In genomic region chr3:108209001-108209400, GRCm38 (mm10) we compare ENCODE assay signal across 7 mouse cellular contexts. TPM values are rescaled to one million over a fixed set of nuclear protein-coding genes. Genes with fewer than 3 reads are reported as not detected.
DNase-seq lines count a peak whose midpoint lies in the region; ATAC-seq and TF ChIP-seq lines count a peak whose summit lies in the region.

No protein-coding gene starts in this region.

- H3K4me1 ChIP-seq in forebrain, embryonic 13.5 days: peaks cover 47% of the 10 kb centered on the region
- peaks cover 18% of the 10 kb centered on the region for H3K4me1 ChIP-seq in limb, embryonic 12.5 days (replicated peaks)
- H3K4me1 ChIP-seq in stomach, embryonic 14.5 days (ENCODE audit: control insufficient read depth, insufficient read depth, low read length): peaks cover 16% of the 10 kb centered on the region
- peaks cover 6% of the 10 kb centered on the region; the same call in 1 of the 2 replicates for H3K4me1 ChIP-seq in kidney, adult 2 months (ENCODE audit: control insufficient read depth, insufficient read depth, low read length)

- 42% methylated on average over 3 of the region's 3 CpGs for WGBS in forebrain, embryonic 13.5 days
- 76% methylated on average over 3 of the region's 3 CpGs for WGBS in limb, embryonic 12.5 days
- 63% methylated on average over 3 of the region's 3 CpGs for WGBS in stomach, embryonic 14.5 days
- WGBS in kidney, adult 2 months: 75% methylated on average over 3 of the region's 3 CpGs

- H3K9ac ChIP-seq in forebrain, embryonic 13.5 days: peak overlapping the region; percentile 86
- H3K9ac ChIP-seq in limb, embryonic 12.5 days (replicated peaks): peak overlapping the region; percentile 82
- H3K9ac ChIP-seq in stomach, embryonic 14.5 days (replicated peaks; ENCODE audit: low read depth, low read length): no peak overlapping the region; the same call in 1 of the 2 replicates

- peak; percentile 18 for DNase-seq in left cerebral cortex, postnatal 4 days
- DNase-seq in left cerebral cortex, postnatal 14 days (ENCODE audit: low spot score in 2 of 2): no peak
- DNase-seq in adipocyte (ENCODE audit: low spot score): no peak
- no peak for DNase-seq in kidney, adult 2 months

- no peaks in the 10 kb centered on the region; the same call in 1 of the 2 replicates for H3K27me3 ChIP-seq in forebrain, embryonic 13.5 days
- 0 out of 2 replicates have a peak, but pooled peaks cover under 1% of the 10 kb centered on the region for H3K27me3 ChIP-seq in limb, embryonic 12.5 days
- no peaks in the 10 kb centered on the region for H3K27me3 ChIP-seq in stomach, embryonic 14.5 days (ENCODE audit: control insufficient read depth, insufficient read depth, low read length)
- no peaks in the 10 kb centered on the region for H3K27me3 ChIP-seq in kidney, adult 2 months (replicated peaks; ENCODE audit: control insufficient read depth, insufficient read depth, low read length)

- ATAC-seq in forebrain, embryonic 13.5 days: no peak
- no peak for ATAC-seq in limb, embryonic 12.5 days (ENCODE audit: insufficient number of reproducible peaks, insufficient read depth, low FRiP score, low TSS enrichment, low read depth)
- ATAC-seq in stomach, embryonic 14.5 days (ENCODE audit: insufficient number of reproducible peaks, insufficient read depth, low FRiP score, low read depth): no peak

- H3K9me3 ChIP-seq in forebrain, embryonic 13.5 days (replicated peaks): no peaks in the 10 kb centered on the region
- H3K9me3 ChIP-seq in limb, embryonic 12.5 days: no peaks in the 10 kb centered on the region
- no peaks in the 10 kb centered on the region for H3K9me3 ChIP-seq in stomach, embryonic 14.5 days (ENCODE audit: control insufficient read depth, low read depth, low read length)

- TF ChIP-seq POLR2A in kidney, adult 2 months (IDR thresholded peaks at IDR 0.05; ENCODE audit: low read depth, low read length): no peak

- intact Hi-C loops in left cerebral cortex, postnatal 4 days (cut with DNase I): no loop called here
- intact Hi-C loops in left cerebral cortex, postnatal 14 days (cut with DNase I): no loop called here

- H3K27ac ChIP-seq in forebrain, embryonic 13.5 days: peak overlapping the region; percentile 97
- no peak overlapping the region; the same call in 1 of the 2 replicates for H3K27ac ChIP-seq in limb, embryonic 12.5 days
- H3K27ac ChIP-seq in stomach, embryonic 14.5 days (ENCODE audit: low read length): no peak overlapping the region
- no peak overlapping the region for H3K27ac ChIP-seq in kidney, adult 2 months (ENCODE audit: insufficient read depth, low read depth, low read length)

- peaks cover 43% of the 10 kb centered on the region for H3K36me3 ChIP-seq in forebrain, embryonic 13.5 days (ENCODE audit: poor library complexity, severe bottlenecking)
- peaks cover 44% of the 10 kb centered on the region for H3K36me3 ChIP-seq in limb, embryonic 12.5 days
- peaks cover 14% of the 10 kb centered on the region for H3K36me3 ChIP-seq in stomach, embryonic 14.5 days (ENCODE audit: control insufficient read depth, insufficient read depth, low read length)
- no peaks in the 10 kb centered on the region for H3K36me3 ChIP-seq in kidney, adult 2 months (ENCODE audit: control insufficient read depth, insufficient read depth, low read length)

- H3K4me3 ChIP-seq in forebrain, embryonic 13.5 days: peak overlapping the region; percentile 63
- peak overlapping the region; percentile 61 for H3K4me3 ChIP-seq in limb, embryonic 12.5 days (replicated peaks)
- H3K4me3 ChIP-seq in stomach, embryonic 14.5 days (ENCODE audit: low read depth, low read length): peak overlapping the region; percentile 59
- no peak overlapping the region for H3K4me3 ChIP-seq in kidney, adult 2 months (ENCODE audit: insufficient read depth, low read depth, low read length)

- TF ChIP-seq CTCF in kidney, adult 2 months (conservative IDR thresholded peaks at IDR 0.05; ENCODE audit: insufficient read depth, insufficient read length, low read depth, low read length): no peak

- H3K4me2 ChIP-seq in forebrain, embryonic 13.5 days: peak overlapping the region; percentile 97
- H3K4me2 ChIP-seq in limb, embryonic 12.5 days: peak overlapping the region; percentile 92
- peak overlapping the region; percentile 92 for H3K4me2 ChIP-seq in stomach, embryonic 14.5 days (replicated peaks; ENCODE audit: low read depth, low read length)

RNA-seq across cellular contexts. Expression of gene Atxn7l2, which starts 1.7 kb away (rescaled TPM):
- 10 to 100 TPM; 33.1 to 34.8 TPM for total RNA-seq in left cerebral cortex, postnatal 4 days (2021)
- total RNA-seq in left cerebral cortex, postnatal 14 days (2021): 10 to 100 TPM; 22.5 to 23.0 TPM
- 29.0 and 30.3 TPM in 2 replicates for polyA plus RNA-seq in forebrain, embryonic 13.5 days (2015; fragmentation: Nextera tagmentation; extraction: Ambion mirVana)
- polyA plus RNA-seq in limb, embryonic 12.5 days (2016; fragmentation: Nextera tagmentation; extraction: Ambion mirVana): 25.2 and 26.0 TPM in 2 replicates
- 16.8 and 19.9 TPM in 2 replicates for polyA plus RNA-seq in stomach, embryonic 14.5 days (2014; fragmentation: Nextera tagmentation; extraction: Ambion mirVana)
- 23.1 and 29.3 TPM in 2 replicates for polyA plus RNA-seq in kidney, adult 2 months (2012; rRNA removed)

RNA-seq across cellular contexts. Expression of gene Cyb561d1, which starts 8.0 kb away (rescaled TPM):
- total RNA-seq in left cerebral cortex, postnatal 4 days (2021): 10 to 100 TPM; 10.9 to 11.4 TPM
- 10 to 100 TPM; 13.7 to 14.7 TPM for total RNA-seq in left cerebral cortex, postnatal 14 days (2021)
- 3.6 and 4.7 TPM in 2 replicates for polyA plus RNA-seq in forebrain, embryonic 13.5 days (2015; fragmentation: Nextera tagmentation; extraction: Ambion mirVana)
- polyA plus RNA-seq in limb, embryonic 12.5 days (2016; fragmentation: Nextera tagmentation; extraction: Ambion mirVana): 1.7 TPM in 2 replicates
- polyA plus RNA-seq in stomach, embryonic 14.5 days (2014; fragmentation: Nextera tagmentation; extraction: Ambion mirVana): 2.7 and 2.8 TPM in 2 replicates
- 7.0 and 7.1 TPM in 2 replicates for polyA plus RNA-seq in kidney, adult 2 months (2012; rRNA removed)

RNA-seq across cellular contexts. Expression of gene Sypl2, which starts 17.4 kb away (rescaled TPM):
- 1 to 10 TPM in 1 of 2 experiments, under 1 TPM in 1; 0.98 to 1.4 TPM for total RNA-seq in left cerebral cortex, postnatal 4 days (2021)
- total RNA-seq in left cerebral cortex, postnatal 14 days (2021): 1 to 10 TPM; 1.1 to 1.3 TPM
- 2.5 TPM in 2 replicates for polyA plus RNA-seq in forebrain, embryonic 13.5 days (2015; fragmentation: Nextera tagmentation; extraction: Ambion mirVana)
- polyA plus RNA-seq in limb, embryonic 12.5 days (2016; fragmentation: Nextera tagmentation; extraction: Ambion mirVana): 0.64 and 0.87 TPM in 2 replicates
- 0.24 and 0.30 TPM in 2 replicates for polyA plus RNA-seq in stomach, embryonic 14.5 days (2014; fragmentation: Nextera tagmentation; extraction: Ambion mirVana)
- 37.7 and 38.7 TPM in 2 replicates for polyA plus RNA-seq in kidney, adult 2 months (2012; rRNA removed)

RNA-seq across cellular contexts. Expression of gene Amigo1, which starts 22.9 kb away (rescaled TPM):
- total RNA-seq in left cerebral cortex, postnatal 4 days (2021): 10 to 100 TPM; 23.6 to 25.8 TPM
- 10 to 100 TPM; 55.3 to 57.7 TPM for total RNA-seq in left cerebral cortex, postnatal 14 days (2021)
- polyA plus RNA-seq in forebrain, embryonic 13.5 days (2015; fragmentation: Nextera tagmentation; extraction: Ambion mirVana): 6.4 and 8.1 TPM in 2 replicates
- 4.4 and 5.8 TPM in 2 replicates for polyA plus RNA-seq in limb, embryonic 12.5 days (2016; fragmentation: Nextera tagmentation; extraction: Ambion mirVana)
- polyA plus RNA-seq in stomach, embryonic 14.5 days (2014; fragmentation: Nextera tagmentation; extraction: Ambion mirVana): 2.4 and 3.2 TPM in 2 replicates
- 18.4 and 25.7 TPM in 2 replicates for polyA plus RNA-seq in kidney, adult 2 months (2012; rRNA removed)

RNA-seq across cellular contexts. Expression of gene Psma5, which starts 47.7 kb away (rescaled TPM):
- 10 to 100 TPM; 98.8 to 99.0 TPM for total RNA-seq in left cerebral cortex, postnatal 4 days (2021)
- 10 to 100 TPM; 83.4 to 89.6 TPM for total RNA-seq in left cerebral cortex, postnatal 14 days (2021)
- 298 and 305 TPM in 2 replicates for polyA plus RNA-seq in forebrain, embryonic 13.5 days (2015; fragmentation: Nextera tagmentation; extraction: Ambion mirVana)
- polyA plus RNA-seq in limb, embryonic 12.5 days (2016; fragmentation: Nextera tagmentation; extraction: Ambion mirVana): 297 and 302 TPM in 2 replicates
- 280 and 294 TPM in 2 replicates for polyA plus RNA-seq in stomach, embryonic 14.5 days (2014; fragmentation: Nextera tagmentation; extraction: Ambion mirVana)
- 43.2 and 55.0 TPM in 2 replicates for polyA plus RNA-seq in kidney, adult 2 months (2012; rRNA removed)

Comparison
In these comparisons a context has a peak if more than half of its experiments do, and no peak if none do; other contexts are left out.
1. RNA of gene Sypl2, which starts 17.4 kb away (polyA plus RNA-seq): 37.7 to 38.7 TPM in kidney, adult 2 months; 2.5 TPM in forebrain, embryonic 13.5 days, 0.64 to 0.87 TPM in limb, embryonic 12.5 days and 0.24 to 0.30 TPM in stomach, embryonic 14.5 days; every median in the first group is over 10 times any median in the second.
2. Peak in every context shown above with its lines, with median percentiles within 50 percentile points of each other: H3K4me2 ChIP-seq.